Mouse (Mus musculus) neural tube, embryonic 12.5 days (tissue): ENCODE measurements at regions not wholly inside any gene's neighbourhood (a gene's known extent, or its start where the extent isn't known, plus 50 kb on each side); places are given as distances from the start of the nearest gene placed in this dataset.

ENCODE experiments used
- ATAC-seq: fragments of 200-750 bp; cut with Nextera tagmentation; 2 replicates; pipeline ENCODE4 v1.8.0; 2017; ENCODE audit warnings: low read depth, mild to moderate bottlenecking, moderate TSS enrichment, moderate library complexity; ENCODE audit not compliant: low FRiP score
- H3K27ac ChIP-seq: fragments of 300-500 bp; sonication (generic); 2 replicates; pipeline ENCODE4 v1.5.1; 2016
- H3K27me3 ChIP-seq: fragments of 300-500 bp; sonication (generic); replicated peaks from 2 replicates; pipeline ENCODE4 v1.6.1; 2016; ENCODE audit warnings: mild to moderate bottlenecking
- H3K36me3 ChIP-seq: fragments of 300-500 bp; sonication (generic); 2 replicates; pipeline ENCODE4 v1.6.1; 2016; ENCODE audit warnings: mild to moderate bottlenecking
- H3K4me1 ChIP-seq: fragments of 300-500 bp; sonication (generic); 2 replicates; pipeline ENCODE4 v1.6.1; 2016
- H3K4me2 ChIP-seq: fragments of 300-500 bp; sonication (generic); replicated peaks from 2 replicates; pipeline ENCODE4 v1.6.1; 2016; ENCODE audit warnings: mild to moderate bottlenecking
- H3K4me3 ChIP-seq: fragments of 300-500 bp; sonication (generic); 2 replicates; pipeline ENCODE4 v1.5.1; 2016
- H3K9ac ChIP-seq: fragments of 300-500 bp; sonication (generic); 2 replicates; pipeline ENCODE4 v1.6.1; 2016; ENCODE audit warnings: mild to moderate bottlenecking
- H3K9me3 ChIP-seq: fragments of 300-500 bp; sonication (generic); 2 replicates; pipeline ENCODE4 v1.6.1; 2016; ENCODE audit warnings: mild to moderate bottlenecking
- WGBS: fragments of 180-500 bp; shearing (Covaris S2); methylation state at CpG from one replicate; pipeline ENCODE4 v1.1.7; 2016; 5-methylcytosine and 5-hydroxymethylcytosine counted together

GRCm38 (mm10) chr11:17811829-17812559, 141.7 kb downstream of the Etaa1 start:
- H3K9ac ChIP-seq = no peak overlapping the region
- H3K4me2 ChIP-seq = no peak overlapping the region
- no peak overlapping the region for H3K4me3 ChIP-seq
- ATAC-seq = peak; percentile 91
- H3K36me3 ChIP-seq = no peaks in the 10 kb centered on the region
- no peaks in the 10 kb centered on the region for H3K4me1 ChIP-seq
- no peaks in the 10 kb centered on the region for H3K27me3 ChIP-seq
- H3K27ac ChIP-seq = no peak overlapping the region
- WGBS = 57% methylated on average over 8 of the region's 8 CpGs
- H3K9me3 ChIP-seq = no peaks in the 10 kb centered on the region

- ATAC-seq = no peak
- no peak overlapping the region for H3K27ac ChIP-seq
- WGBS = 81% methylated on average over 2 of the region's 2 CpGs
- H3K27me3 ChIP-seq = no peaks in the 10 kb centered on the region
- H3K9ac ChIP-seq = no peak overlapping the region
- H3K4me1 ChIP-seq = no peaks in the 10 kb centered on the region
- no peak overlapping the region for H3K4me2 ChIP-seq
- no peaks in the 10 kb centered on the region for H3K9me3 ChIP-seq
- H3K36me3 ChIP-seq = no peaks in the 10 kb centered on the region
- H3K4me3 ChIP-seq = no peak overlapping the region
These were observed 111.0 kb downstream of the Etaa1 start for GRCm38 (mm10) chr11:17842642-17843041.

- Histone ChIP-seq H3K27me3 (no peaks in the 10 kb centered on the region), H3K4me3 (no peak overlapping the region), H3K27ac (no peak overlapping the region), H3K36me3 (no peaks in the 10 kb centered on the region), H3K4me1 (no peaks in the 10 kb centered on the region), H3K9me3 (no peaks in the 10 kb centered on the region), H3K9ac (no peak overlapping the region), H3K4me2 (no peak overlapping the region)
- ATAC-seq = no peak
- WGBS = 54% methylated on average over 7 of the region's 7 CpGs
These were observed 101.3 kb downstream of the Etaa1 start for GRCm38 (mm10) chr11:17852405-17852804.

DNA sequence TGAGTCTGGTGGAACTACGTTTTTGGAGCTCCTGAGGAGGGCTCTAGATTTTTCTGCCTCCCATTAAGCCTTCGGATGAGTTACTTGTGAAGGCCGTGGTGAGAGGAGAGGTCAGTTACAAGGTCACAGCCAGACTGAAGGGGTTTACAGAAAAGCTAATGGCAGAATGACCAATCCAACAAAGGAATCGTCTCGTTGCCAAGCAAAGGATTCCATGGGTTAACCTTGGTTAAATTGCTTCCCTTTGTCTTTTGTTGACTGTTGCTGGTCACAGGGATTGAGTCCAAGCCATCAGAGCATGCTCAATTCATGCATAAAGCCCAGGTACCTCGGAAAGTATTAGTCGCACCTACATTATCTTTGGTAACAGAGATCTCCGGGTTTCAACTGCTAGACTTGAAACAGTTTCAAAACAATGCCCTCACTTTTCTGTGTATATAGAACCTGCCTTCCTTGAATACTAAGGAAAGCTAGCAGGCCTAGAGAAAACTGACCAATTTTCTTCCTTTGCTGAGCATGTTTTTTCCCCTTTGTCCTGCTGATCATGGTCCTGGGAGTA, 100.3 kb downstream of the Etaa1 start:
- ATAC-seq = no peak
- Histone ChIP-seq H3K36me3 (no peaks in the 10 kb centered on the region), H3K4me1 (no peaks in the 10 kb centered on the region), H3K4me2 (no peak overlapping the region), H3K27me3 (no peaks in the 10 kb centered on the region), H3K9ac (no peak overlapping the region), H3K27ac (no peak overlapping the region), H3K4me3 (no peak overlapping the region), H3K9me3 (no peaks in the 10 kb centered on the region)
- 33% methylated on average over 8 of the region's 8 CpGs for WGBS

DNA sequence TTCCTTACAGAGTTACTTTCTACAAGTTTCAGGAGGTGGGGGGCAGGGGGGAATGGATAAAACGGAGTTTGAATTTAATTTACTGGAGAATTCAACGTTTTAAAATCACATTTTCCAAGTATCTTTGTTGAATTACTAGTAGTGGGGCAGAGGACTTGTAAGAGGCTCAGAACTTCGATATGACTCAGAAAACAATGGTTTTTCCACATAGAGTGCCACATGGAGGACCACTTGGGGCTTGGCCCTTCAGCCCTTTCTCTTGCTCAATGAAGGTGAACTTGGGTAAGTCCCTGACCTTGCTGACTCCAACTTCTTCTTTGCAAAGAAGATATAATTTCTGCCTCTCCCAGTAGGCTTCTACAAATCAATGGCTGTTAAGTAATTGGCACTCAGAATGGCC, 99.8 kb downstream of the Etaa1 start:
- H3K36me3 ChIP-seq = no peaks in the 10 kb centered on the region
- no peaks in the 10 kb centered on the region for H3K4me1 ChIP-seq
- H3K4me3 ChIP-seq = no peak overlapping the region
- ATAC-seq = no peak
- no peak overlapping the region for H3K9ac ChIP-seq
- no peak overlapping the region for H3K27ac ChIP-seq
- no peak overlapping the region for H3K4me2 ChIP-seq
- no peaks in the 10 kb centered on the region for H3K9me3 ChIP-seq
- 67% methylated on average over 3 of the region's 3 CpGs for WGBS
- no peaks in the 10 kb centered on the region for H3K27me3 ChIP-seq

GRCm38 (mm10) chr11:17859364-17860131, 94.1 kb downstream of the Etaa1 start:
- Histone ChIP-seq H3K9ac (no peak overlapping the region), H3K4me1 (no peaks in the 10 kb centered on the region), H3K27me3 (no peaks in the 10 kb centered on the region), H3K4me3 (no peak overlapping the region), H3K4me2 (no peak overlapping the region), H3K27ac (no peak overlapping the region), H3K9me3 (no peaks in the 10 kb centered on the region), H3K36me3 (no peaks in the 10 kb centered on the region)
- ATAC-seq = 0 out of 2 replicates have a peak, but pooled peaks have one; percentile 48
- WGBS = 51% methylated on average over 9 of the region's 9 CpGs

GRCm38 (mm10) chr11:17864833-17865397, 88.8 kb downstream of the Etaa1 start:
- no peak overlapping the region for H3K27ac ChIP-seq
- no peak overlapping the region for H3K9ac ChIP-seq
- no peak overlapping the region for H3K4me2 ChIP-seq
- H3K4me3 ChIP-seq = no peak overlapping the region
- 34% methylated on average over 4 of the region's 4 CpGs for WGBS
- no peaks in the 10 kb centered on the region for H3K27me3 ChIP-seq
- H3K4me1 ChIP-seq = peaks cover 5% of the 10 kb centered on the region; the same call in 1 of the 2 replicates
- ATAC-seq = peak; percentile 48; the same call in 1 of the 2 replicates
- no peaks in the 10 kb centered on the region for H3K9me3 ChIP-seq
- H3K36me3 ChIP-seq = no peaks in the 10 kb centered on the region

DNA sequence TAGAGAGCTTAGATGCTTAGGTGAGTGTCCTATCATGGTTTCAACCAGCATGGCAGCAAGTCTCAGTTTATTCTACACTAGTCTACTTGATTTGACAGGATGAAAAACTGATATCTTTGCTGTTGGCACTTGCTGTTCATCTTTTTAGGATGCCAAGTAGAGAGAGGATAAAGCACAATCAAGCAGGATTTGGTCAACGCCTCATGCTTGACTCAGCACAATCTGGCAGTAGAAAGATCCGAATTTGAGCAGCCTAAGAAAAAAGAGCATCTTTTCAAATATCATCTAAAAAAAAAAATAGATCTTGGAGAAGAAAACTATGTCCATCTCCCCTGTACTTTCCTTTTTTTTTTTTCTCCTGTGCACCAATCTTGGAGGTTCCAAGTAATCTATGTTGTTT, 83.0 kb downstream of the Etaa1 start:
- Histone ChIP-seq H3K9me3 (no peaks in the 10 kb centered on the region), H3K27ac (no peak overlapping the region), H3K27me3 (no peaks in the 10 kb centered on the region), H3K4me2 (no peak overlapping the region), H3K4me1 (no peaks in the 10 kb centered on the region), H3K9ac (no peak overlapping the region), H3K36me3 (no peaks in the 10 kb centered on the region), H3K4me3 (no peak overlapping the region)
- no peak for ATAC-seq
- 88% methylated on average over 2 of the region's 2 CpGs for WGBS

DNA sequence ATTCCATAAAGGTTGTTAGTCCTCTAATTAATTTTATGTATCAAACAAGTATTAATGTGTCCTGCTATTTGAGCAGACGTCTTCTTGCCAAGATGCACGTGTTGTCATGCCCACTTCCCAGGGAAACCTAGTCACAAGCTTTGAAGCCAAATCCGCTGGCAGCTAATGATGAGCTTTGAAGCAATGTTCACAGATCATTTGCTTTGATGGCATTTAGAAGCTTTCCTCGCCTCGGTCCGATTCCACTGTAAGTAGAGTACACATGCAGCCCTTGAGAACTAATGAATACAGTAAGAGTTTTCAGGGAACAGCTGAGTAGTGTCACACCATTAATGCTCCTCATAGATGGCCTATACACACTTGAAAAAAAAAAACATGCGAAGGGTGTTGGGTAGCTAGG, 81.8 kb downstream of the Etaa1 start:
- Histone ChIP-seq H3K4me2 (no peak overlapping the region), H3K4me1 (no peaks in the 10 kb centered on the region), H3K9me3 (no peaks in the 10 kb centered on the region), H3K27ac (no peak overlapping the region), H3K27me3 (no peaks in the 10 kb centered on the region), H3K4me3 (no peak overlapping the region), H3K36me3 (no peaks in the 10 kb centered on the region), H3K9ac (no peak overlapping the region)
- 68% methylated on average over 7 of the region's 7 CpGs for WGBS
- ATAC-seq = no peak

DNA sequence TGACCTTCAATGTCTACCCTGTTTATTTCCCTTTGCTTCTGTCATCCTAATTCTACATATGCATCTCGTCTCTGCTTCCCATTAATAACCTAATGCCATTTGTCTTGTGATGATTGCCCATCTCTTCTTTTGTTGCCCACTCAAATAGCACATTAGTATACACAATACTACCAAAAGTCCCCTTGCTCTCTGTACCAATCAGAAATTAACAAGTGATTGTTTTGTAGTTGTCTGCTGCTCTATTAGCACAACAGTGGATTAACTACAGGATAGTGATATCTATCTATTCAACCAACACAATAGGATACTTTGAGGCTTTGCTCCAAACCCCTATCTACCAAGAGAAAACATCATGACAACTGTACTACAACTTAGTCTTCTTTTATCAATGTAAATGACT, 70.4 kb downstream of the Etaa1 start:
- no peaks in the 10 kb centered on the region for H3K27me3 ChIP-seq
- 74% methylated on average over 1 of the region's 1 CpGs for WGBS
- no peak for ATAC-seq

More for the DNA sequence above, 70.4 kb downstream of the Etaa1 start:
- no peak overlapping the region for H3K4me2 ChIP-seq
- H3K36me3 ChIP-seq = no peaks in the 10 kb centered on the region
- no peak overlapping the region for H3K9ac ChIP-seq
- H3K9me3 ChIP-seq = no peaks in the 10 kb centered on the region
- H3K27ac ChIP-seq = no peak overlapping the region
- no peak overlapping the region for H3K4me3 ChIP-seq
- H3K4me1 ChIP-seq = no peaks in the 10 kb centered on the region
